In the genomic region with DNA sequence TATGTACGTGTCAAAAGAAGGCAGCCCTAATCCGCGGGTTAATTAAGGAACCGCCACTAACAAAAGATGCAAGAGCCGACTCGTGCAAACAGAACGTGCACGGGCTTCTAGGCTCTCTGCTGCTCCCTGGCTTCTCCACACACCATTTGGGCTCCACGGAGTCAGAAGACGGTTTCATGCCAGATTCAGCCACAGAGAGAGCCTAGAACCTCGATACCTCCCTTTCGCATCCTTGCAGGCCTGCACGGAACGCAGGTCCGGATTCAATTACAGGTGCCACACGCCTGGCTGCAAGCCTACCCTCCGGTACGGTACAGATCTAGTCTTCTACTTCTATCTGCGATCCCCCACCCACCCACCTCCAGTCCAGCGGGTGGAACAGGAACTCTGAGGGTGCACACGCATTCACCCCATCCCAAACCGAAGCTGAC, we compare ENCODE assay signal across 8 mouse cellular contexts. TPM values are rescaled to one million over a fixed set of nuclear protein-coding genes. Genes with fewer than 3 reads are reported as not detected.
DNase-seq lines count a peak whose midpoint lies in the region; ATAC-seq lines count a peak whose summit lies in the region.

No protein-coding gene starts in this region.

- H3K9ac ChIP-seq in heart, embryonic 16.5 days (ENCODE audit: low read length): peak overlapping the region; percentile 16
- peak overlapping the region; percentile 24; the same call in 1 of the 2 replicates for H3K9ac ChIP-seq in midbrain, embryonic 14.5 days (replicated peaks; ENCODE audit: low read length)
- H3K9ac ChIP-seq in liver, embryonic 11.5 days (ENCODE audit: low read depth, low read length): no peak overlapping the region

- WGBS in heart, embryonic 16.5 days: 27% methylated on average over 22 of the region's 22 CpGs
- whole genome bisulfite sequencing in embryonic facial prominence, embryonic 10.5 days: 16% methylated on average over 22 of the region's 22 CpGs
- 19% methylated on average over 22 of the region's 22 CpGs for WGBS in hindbrain, embryonic 10.5 days
- 13% methylated on average over 22 of the region's 22 CpGs for WGBS in midbrain, embryonic 14.5 days
- 26% methylated on average over 22 of the region's 22 CpGs for WGBS in liver, embryonic 11.5 days

- H3K27ac ChIP-seq in heart, embryonic 16.5 days (ENCODE audit: low read length): no peak overlapping the region
- H3K27ac ChIP-seq in embryonic facial prominence, embryonic 10.5 days (replicated peaks): peak overlapping the region; percentile 54
- peak overlapping the region; percentile 4 for H3K27ac ChIP-seq in hindbrain, embryonic 10.5 days
- peak overlapping the region; percentile 65 for H3K27ac ChIP-seq in midbrain, embryonic 14.5 days (replicated peaks; ENCODE audit: low read depth, low read length)
- no peak overlapping the region for H3K27ac ChIP-seq in liver, embryonic 11.5 days (ENCODE audit: low read depth, low read length)

- H3K4me3 ChIP-seq in heart, embryonic 16.5 days (ENCODE audit: low read length): peak overlapping the region; percentile 15
- H3K4me3 ChIP-seq in embryonic facial prominence, embryonic 10.5 days: peak overlapping the region; percentile 43
- H3K4me3 ChIP-seq in hindbrain, embryonic 10.5 days: peak overlapping the region; percentile 35
- H3K4me3 ChIP-seq in midbrain, embryonic 14.5 days (replicated peaks; ENCODE audit: low read depth, low read length): peak overlapping the region; percentile 17
- no peak overlapping the region for H3K4me3 ChIP-seq in liver, embryonic 11.5 days (ENCODE audit: low read depth, low read length)

- no peak for ATAC-seq in heart, embryonic 16.5 days (replicated peaks; ENCODE audit: extremely low read depth, insufficient read depth, low FRiP score)
- ATAC-seq in midbrain, embryonic 14.5 days (ENCODE audit: low FRiP score, low TSS enrichment): no peak
- no peak for ATAC-seq in liver, embryonic 11.5 days (replicated peaks; ENCODE audit: low FRiP score)
- ATAC-seq in granulocyte monocyte progenitor cell, adult 5-6 weeks (replicated peaks; ENCODE audit: poor library complexity, severe bottlenecking): no peak

- no peak for DNase-seq in heart, postnatal 14 days
- DNase-seq in embryonic facial prominence, embryonic 10.5 days (ENCODE audit: low spot score): peak; percentile 43
- peak; percentile 46 for DNase-seq in hindbrain, embryonic 10.5 days (ENCODE audit: low spot score)
- peak; percentile 76 for DNase-seq in midbrain, embryonic 14.5 days
- no peak for DNase-seq in liver, embryonic 11.5 days (ENCODE audit: low spot score)
- no peak for DNase-seq in right cerebral cortex, postnatal 4 days

- H3K27me3 ChIP-seq in heart, embryonic 16.5 days (ENCODE audit: control insufficient read depth, insufficient read depth, low read length): peaks cover 3% of the 10 kb centered on the region
- H3K27me3 ChIP-seq in embryonic facial prominence, embryonic 10.5 days (replicated peaks; ENCODE audit: low read depth, poor library complexity, severe bottlenecking): peaks cover 55% of the 10 kb centered on the region
- peaks cover 67% of the 10 kb centered on the region for H3K27me3 ChIP-seq in hindbrain, embryonic 10.5 days (ENCODE audit: insufficient read depth, poor library complexity, severe bottlenecking)
- H3K27me3 ChIP-seq in midbrain, embryonic 14.5 days (ENCODE audit: control insufficient read depth, insufficient read depth, low read length): no peaks in the 10 kb centered on the region; the same call in 1 of the 2 replicates
- H3K27me3 ChIP-seq in liver, embryonic 11.5 days (replicated peaks; ENCODE audit: control insufficient read depth, insufficient read depth, low read length): peaks cover 66% of the 10 kb centered on the region

- H3K4me2 ChIP-seq in heart, embryonic 16.5 days (ENCODE audit: low read depth, low read length): peak overlapping the region; percentile 49
- H3K4me2 ChIP-seq in midbrain, embryonic 14.5 days (ENCODE audit: low read length): peak overlapping the region; percentile 47
- no peak overlapping the region for H3K4me2 ChIP-seq in liver, embryonic 11.5 days

- no peaks in the 10 kb centered on the region for H3K9me3 ChIP-seq in heart, embryonic 16.5 days (replicated peaks; ENCODE audit: control insufficient read depth, low read length)
- no peaks in the 10 kb centered on the region for H3K9me3 ChIP-seq in embryonic facial prominence, embryonic 10.5 days
- H3K9me3 ChIP-seq in hindbrain, embryonic 10.5 days: no peaks in the 10 kb centered on the region
- no peaks in the 10 kb centered on the region for H3K9me3 ChIP-seq in midbrain, embryonic 14.5 days (ENCODE audit: control insufficient read depth, low read length)
- no peaks in the 10 kb centered on the region for H3K9me3 ChIP-seq in liver, embryonic 11.5 days (ENCODE audit: control insufficient read depth, low read length)

- H3K4me1 ChIP-seq in heart, embryonic 16.5 days (ENCODE audit: control insufficient read depth, insufficient read depth, low read length): peaks cover 58% of the 10 kb centered on the region
- peaks cover 100% of the 10 kb centered on the region for H3K4me1 ChIP-seq in embryonic facial prominence, embryonic 10.5 days
- H3K4me1 ChIP-seq in hindbrain, embryonic 10.5 days (replicated peaks): peaks cover 99% of the 10 kb centered on the region
- H3K4me1 ChIP-seq in midbrain, embryonic 14.5 days (ENCODE audit: control insufficient read depth, insufficient read depth, low read length): peaks cover 98% of the 10 kb centered on the region
- 0 out of 2 replicates have a peak, but pooled peaks cover 2% of the 10 kb centered on the region for H3K4me1 ChIP-seq in liver, embryonic 11.5 days (replicated peaks; ENCODE audit: control insufficient read depth, insufficient read depth, low read length)

- intact Hi-C loops in heart, postnatal 14 days (cut with DNase I): no loop called here

- H3K36me3 ChIP-seq in heart, embryonic 16.5 days (ENCODE audit: control insufficient read depth, insufficient read depth): no peaks in the 10 kb centered on the region
- no peaks in the 10 kb centered on the region for H3K36me3 ChIP-seq in embryonic facial prominence, embryonic 10.5 days (replicated peaks)
- no peaks in the 10 kb centered on the region for H3K36me3 ChIP-seq in hindbrain, embryonic 10.5 days
- no peaks in the 10 kb centered on the region for H3K36me3 ChIP-seq in midbrain, embryonic 14.5 days (ENCODE audit: control insufficient read depth, insufficient read depth, low read length)
- no peaks in the 10 kb centered on the region for H3K36me3 ChIP-seq in liver, embryonic 11.5 days (ENCODE audit: control insufficient read depth, insufficient read depth, low read length)

RNA-seq across cellular contexts. Expression of a gene that starts 26.8 kb away (rescaled TPM):
- 6.3 and 9.0 TPM in 2 replicates for polyA plus RNA-seq in heart, embryonic 16.5 days (2015; fragmentation: Nextera tagmentation; extraction: Ambion mirVana)
- total RNA-seq in heart, postnatal 14 days (2021): 1 to 10 TPM; 1.2 to 8.6 TPM
- 7.3 and 10.4 TPM in 2 replicates for polyA plus RNA-seq in embryonic facial prominence, embryonic 10.5 days (2016; fragmentation: Nextera tagmentation; extraction: Ambion mirVana)
- polyA plus RNA-seq in hindbrain, embryonic 10.5 days (2016; fragmentation: Nextera tagmentation; extraction: Ambion mirVana): 3.0 and 3.3 TPM in 2 replicates
- 38.4 and 43.3 TPM in 2 replicates for polyA plus RNA-seq in midbrain, embryonic 14.5 days (2014; fragmentation: Nextera tagmentation; extraction: Ambion mirVana)
- 0.53 and 0.90 TPM in 2 replicates for polyA plus RNA-seq in liver, embryonic 11.5 days (2014; fragmentation: Nextera tagmentation; extraction: Ambion mirVana)
- not detected in 2 replicates for total RNA-seq in granulocyte monocyte progenitor cell, adult 5-6 weeks (2014; fragmentation: Nextera tagmentation)
- not detected in 2 replicates for total RNA-seq in granulocyte monocyte progenitor cell, adult 5-6 weeks (2017)

Comparison
In these comparisons a context has a peak if more than half of its experiments do, and no peak if none do; other contexts are left out.
1. H3K27ac ChIP-seq: peak in embryonic facial prominence, embryonic 10.5 days (single experiment), hindbrain, embryonic 10.5 days (single experiment) and midbrain, embryonic 14.5 days (single experiment); none in heart, embryonic 16.5 days (single experiment) and liver, embryonic 11.5 days (single experiment).
2. DNase-seq: peak in embryonic facial prominence, embryonic 10.5 days (single experiment), hindbrain, embryonic 10.5 days (single experiment) and midbrain, embryonic 14.5 days (single experiment); none in heart, postnatal 14 days (0 of 2), liver, embryonic 11.5 days (single experiment) and right cerebral cortex, postnatal 4 days (single experiment).